Mouse (Mus musculus) heart, postnatal 0 days (tissue): ENCODE results near the gene D430041D05Rik.

ENCODE experiments used
- CTCF ChIP-seq: IDR thresholded peaks from 2 replicates; pipeline ENCODE4 v1.5.1; 2016; ENCODE audit warnings: antibody characterized with exemption, control low read depth, low read depth
- EP300 ChIP-seq: IDR thresholded peaks from 2 replicates; pipeline ENCODE4 v1.6.1; 2016; ENCODE audit warnings: antibody characterized with exemption, low read depth

DNA sequence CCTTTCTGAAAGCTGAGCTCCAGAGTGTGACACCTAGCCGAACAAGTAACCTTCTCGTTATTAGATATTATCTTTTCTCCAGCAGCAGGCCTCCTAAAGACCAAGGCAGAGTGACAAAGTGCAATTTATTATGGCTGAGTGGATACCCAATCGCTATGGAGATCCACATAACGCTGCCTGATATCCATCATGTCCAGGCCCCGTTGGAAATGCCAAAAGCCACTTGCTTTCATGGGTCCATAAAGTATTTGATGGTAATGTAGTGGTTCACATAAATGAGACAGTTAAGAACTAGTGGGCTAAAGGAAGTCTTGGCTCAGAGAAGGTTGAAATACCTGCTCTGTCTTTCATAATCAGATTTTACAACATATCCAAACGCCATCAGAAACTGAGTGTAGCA, 97.6 kb downstream of the D430041D05Rik start:
- TF ChIP-seq CTCF, result no peak
- no peak for TF ChIP-seq EP300
